Mouse (Mus musculus) right cerebral cortex, adult 2 months (tissue): ENCODE data around the gene Tox2.
A peak's percentile ranks its signal among the peaks of the same experiment; 100 is the strongest.

Source experiments
- DNase-seq, 2 experiments: peaks; one replicate each; pipeline ENCODE4 v3.0.0; 2021 to 2022; ENCODE audit warnings: low spot score in 2 of 2

The Tox2 gene

GRCm38 (mm10) chr2:163317281-163317680, 114.4 kb downstream of the Tox2 start:
- no peak for DNase-seq

- DNase-seq, result no peak
These were observed 115.9 kb downstream of the Tox2 start for GRCm38 (mm10) chr2:163318777-163319176.

GRCm38 (mm10) chr2:163323163-163323562, 120.2 kb downstream of the Tox2 start:
- DNase-seq, result no peak

GRCm38 (mm10) chr2:163330742-163331141, 127.8 kb downstream of the Tox2 start:
- peak; percentile 66 to 70 for DNase-seq

- no peak for DNase-seq
These were observed 128.5 kb downstream of the Tox2 start for GRCm38 (mm10) chr2:163331423-163331822.

- peak; percentile 54 to 62 for DNase-seq
These were observed 129.6 kb downstream of the Tox2 start for GRCm38 (mm10) chr2:163332368-163333055.

DNA sequence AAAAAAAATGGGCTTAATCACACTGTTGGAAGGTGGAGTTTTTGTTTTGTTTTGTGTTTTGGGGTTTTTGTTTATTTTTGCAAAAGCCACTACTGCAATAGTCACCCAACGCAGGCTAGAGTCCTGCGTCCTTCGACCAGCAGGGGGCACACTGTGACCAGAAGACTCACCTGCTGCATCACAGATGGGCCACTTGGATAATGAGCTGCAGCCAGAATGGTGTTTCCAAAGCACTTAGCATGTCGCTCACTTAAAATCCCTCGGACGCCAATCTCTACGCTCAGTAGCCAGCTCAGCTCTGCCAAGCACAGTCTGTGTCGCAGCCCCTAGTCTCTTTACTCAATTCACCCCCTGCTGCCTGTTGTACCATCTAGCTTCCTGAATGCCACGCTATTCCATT, 137.3 kb downstream of the Tox2 start:
- DNase-seq, result peak; percentile 61 to 68

DNA sequence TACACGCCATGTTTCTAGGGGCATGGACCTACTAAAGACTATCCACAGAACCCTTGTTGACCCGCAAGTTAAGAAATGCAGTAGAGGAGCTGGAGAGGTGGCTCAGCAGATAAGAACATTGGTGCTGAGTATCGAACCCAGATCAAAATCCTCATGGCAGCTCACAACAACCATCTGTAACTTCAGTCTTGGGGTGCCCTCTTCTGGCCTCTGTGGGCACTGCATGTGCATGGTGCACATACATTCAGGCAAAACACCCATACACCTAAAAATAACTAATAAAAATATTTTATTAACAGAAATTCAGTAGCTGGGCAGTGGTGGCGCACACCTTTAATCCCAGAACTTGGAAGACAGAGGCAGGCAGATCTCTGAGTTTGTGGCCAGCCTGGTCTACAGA, 140.7 kb downstream of the Tox2 start:
- DNase-seq, result peak in 1 of 2 experiments; percentile 17

- no peak for DNase-seq
These were observed 142.2 kb downstream of the Tox2 start for GRCm38 (mm10) chr2:163344976-163345660.

DNA sequence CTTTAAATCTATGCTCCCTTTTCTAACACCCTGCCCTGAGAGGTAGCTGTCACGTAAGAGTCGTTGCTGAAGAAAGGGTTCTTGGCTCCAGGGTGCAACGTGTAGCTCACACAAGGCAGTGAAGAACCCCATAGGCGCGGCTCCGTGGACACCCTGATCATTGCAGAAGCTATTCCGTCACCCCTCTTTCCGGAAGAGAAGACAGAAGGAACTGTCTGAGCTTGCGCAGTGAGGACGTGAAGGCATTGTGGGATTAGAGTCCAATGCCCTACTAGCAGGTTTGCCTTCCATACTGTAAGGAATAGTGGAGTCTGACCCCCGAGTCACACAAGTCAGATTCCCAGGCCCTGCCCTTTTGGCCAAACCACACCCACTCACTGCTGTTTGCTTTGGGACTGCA, 143.6 kb downstream of the Tox2 start:
- DNase-seq, result no peak

- no peak for DNase-seq
These were observed 144.7 kb downstream of the Tox2 start for GRCm38 (mm10) chr2:163347517-163348184.

DNA sequence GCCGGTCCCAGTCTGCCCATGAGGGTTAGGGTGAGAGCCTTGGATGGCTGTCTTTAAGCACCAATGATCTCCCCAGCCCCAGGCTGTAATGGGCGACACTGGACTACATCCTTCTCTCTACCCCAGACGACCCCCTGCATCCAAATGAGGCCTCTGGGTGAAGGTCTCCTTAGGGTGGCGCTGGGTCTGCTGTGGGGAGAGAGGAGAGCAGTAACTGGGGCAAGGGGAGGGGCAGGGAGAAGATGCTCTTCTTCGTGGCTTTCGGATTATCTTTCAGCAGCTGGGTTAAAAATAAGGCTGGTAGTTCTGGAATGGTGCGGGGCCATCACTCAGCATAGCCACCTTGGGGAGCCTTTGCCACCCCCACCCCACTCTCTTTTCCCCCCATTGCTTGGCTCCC, 145.8 kb downstream of the Tox2 start:
- no peak for DNase-seq

DNA sequence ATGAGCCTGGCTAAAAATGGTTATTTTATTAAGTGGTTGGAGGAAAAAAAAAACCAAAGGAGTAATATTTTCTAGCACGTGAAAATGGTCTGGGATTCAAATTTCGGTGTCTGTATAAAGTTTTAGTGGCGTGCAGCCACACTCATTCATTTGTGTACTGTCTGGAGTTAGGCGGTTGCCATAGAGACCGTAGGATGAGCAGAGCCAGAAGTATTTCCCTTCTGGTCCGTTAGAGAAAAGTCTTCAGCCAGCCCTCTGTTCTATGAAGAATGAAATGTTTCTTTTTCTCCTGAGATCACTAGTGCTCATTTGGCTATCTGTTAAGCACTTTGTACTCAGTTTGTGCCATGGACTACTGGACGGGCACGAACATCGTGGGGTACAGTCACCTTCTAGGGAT, 146.5 kb downstream of the Tox2 start:
- DNase-seq, result peak; percentile 27 to 42

DNA sequence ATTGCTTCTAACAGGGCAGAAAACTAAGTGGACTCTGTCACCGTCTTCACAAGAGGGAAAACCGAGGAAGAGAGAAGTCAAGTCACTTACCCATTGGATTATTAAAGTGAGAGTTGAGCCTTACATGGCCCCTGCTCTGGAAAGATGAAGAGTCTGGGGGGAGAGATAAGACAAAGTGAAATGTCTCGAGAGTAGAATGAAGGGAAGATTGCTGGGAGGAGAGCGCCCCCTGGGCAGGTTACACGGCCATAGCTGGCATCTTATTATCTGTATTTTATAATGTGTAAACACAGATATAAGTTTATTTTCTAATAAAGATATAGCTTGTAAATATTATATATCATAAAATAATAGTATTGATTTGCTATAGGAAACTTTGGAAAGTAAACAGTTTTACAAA, 147.5 kb downstream of the Tox2 start:
- DNase-seq, result no peak

DNA sequence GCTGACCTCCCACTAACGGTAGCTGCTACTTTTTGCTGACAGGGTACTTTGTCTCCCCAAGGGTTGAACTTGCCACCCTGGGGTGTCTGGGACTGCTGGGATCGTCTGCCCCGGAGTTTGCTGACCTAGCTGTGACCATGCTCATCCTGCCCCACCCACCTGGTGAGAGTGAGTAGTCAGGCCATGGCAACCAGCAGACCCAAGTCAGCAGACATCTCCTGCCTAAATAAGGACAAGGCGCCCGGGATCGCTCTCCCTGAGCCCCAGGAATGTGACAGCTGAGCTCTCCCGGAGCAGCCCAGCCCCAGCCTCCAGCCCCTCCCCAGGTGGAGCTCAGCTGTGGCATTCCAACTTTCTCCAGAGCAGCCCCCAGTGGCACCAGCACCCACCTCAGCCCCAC, 150.8 kb downstream of the Tox2 start:
- DNase-seq, result no peak

GRCm38 (mm10) chr2:163355666-163356065, 152.7 kb downstream of the Tox2 start:
- no peak for DNase-seq

DNA sequence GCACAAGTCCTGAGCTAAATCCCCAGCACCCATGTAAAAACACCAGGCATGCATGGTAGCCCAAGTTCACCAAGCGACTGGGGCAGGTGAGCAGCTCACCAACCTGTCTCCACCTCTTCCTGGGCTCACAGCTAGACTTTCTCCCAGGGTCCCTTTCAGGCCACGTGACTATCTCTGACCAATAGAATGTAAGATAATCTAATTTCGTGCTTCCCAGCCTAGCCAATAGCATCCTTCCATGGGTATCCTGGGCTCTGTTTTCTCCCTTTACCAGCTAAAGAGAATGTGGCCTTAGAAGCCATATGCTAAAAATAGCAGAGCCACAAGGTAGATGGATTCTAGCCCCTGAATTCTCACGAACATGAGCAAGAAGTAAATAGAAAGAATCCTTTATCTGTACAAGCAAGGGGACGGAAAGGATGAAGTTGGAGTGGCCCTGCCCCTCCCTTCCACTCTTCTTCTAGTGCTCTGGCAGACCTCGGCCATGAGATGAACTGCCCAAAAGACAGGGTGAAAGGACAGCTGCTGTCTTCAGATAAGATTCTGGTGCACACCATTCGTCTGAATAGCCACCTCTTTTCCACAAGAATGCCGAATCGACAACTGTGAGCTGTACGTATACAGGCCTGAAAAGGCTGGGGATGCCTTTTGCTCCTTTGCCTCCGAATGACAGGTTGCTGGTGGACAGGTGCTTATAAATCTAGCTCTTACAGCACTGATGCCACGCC, 153.4 kb downstream of the Tox2 start:
- DNase-seq, result no peak

DNA sequence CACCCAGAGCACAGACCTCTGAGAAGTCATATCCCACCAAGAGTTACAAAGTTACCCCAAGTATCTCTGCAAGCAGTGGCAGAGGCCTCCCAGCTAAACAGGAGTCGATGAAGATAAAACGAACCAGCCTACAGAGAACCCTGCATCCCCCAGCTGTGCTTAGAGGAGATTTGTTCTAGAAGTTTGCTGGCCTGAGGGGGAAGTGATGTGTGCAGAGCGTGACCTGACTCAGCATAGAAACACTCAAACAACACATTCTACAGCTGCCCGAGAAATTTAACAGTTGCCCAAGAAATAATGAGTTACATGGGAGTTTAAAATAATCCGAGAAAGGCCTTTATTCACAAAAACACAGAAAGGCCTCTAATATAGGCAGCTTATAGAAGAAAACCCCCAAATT, 155.7 kb downstream of the Tox2 start:
- no peak for DNase-seq

DNA sequence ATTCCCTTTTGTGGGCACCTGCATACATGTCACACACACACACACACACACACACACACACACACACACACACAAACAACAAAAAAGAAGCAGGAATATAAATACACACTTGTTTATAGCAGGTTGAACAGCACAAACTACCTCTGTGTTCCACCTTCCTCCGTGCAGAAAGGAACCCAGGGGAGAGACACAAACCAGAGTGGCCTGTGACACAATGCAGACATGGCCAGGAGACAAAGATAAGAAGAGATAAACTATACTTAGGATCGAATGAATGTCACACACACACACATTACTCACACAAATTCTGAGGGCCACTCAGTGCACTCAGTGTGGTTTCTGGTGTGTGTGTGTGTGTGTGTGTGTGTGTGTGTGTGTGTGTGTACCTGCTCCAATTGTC, 156.3 kb downstream of the Tox2 start:
- DNase-seq, result no peak

GRCm38 (mm10) chr2:163360858-163361623, 158.1 kb downstream of the Tox2 start:
- DNase-seq, result no peak
